Mouse (Mus musculus) midbrain, embryonic 13.5 days (tissue): ENCODE measurements around the gene Zzz3. TPM values are rescaled to one million over a fixed set of nuclear protein-coding genes. Genes with fewer than 3 reads are reported as not detected.

Source experiments
- polyA plus RNA-seq: library from polyadenylated mRNA; unstranded; fragments of >200 nt; fragmentation: Nextera tagmentation; extraction: Ambion mirVana; gene quantifications from 2 replicates; pipeline ENCODE4 v1.2.1, GENCODE M21; 2015

Zzz3 gene
- polyA plus RNA-seq, 1 experiment from 2014 or later, result 36.3 TPM

Other genes starting within 250 kb of the Zzz3 start
- gene Gipc2, start 229.2 kb upstream of the Zzz3 start, polyA plus RNA-seq, result 3.4 and 5.3 TPM in 2 replicates
- 33.9 and 37.8 TPM in 2 replicates for gene Dnajb4, start 185.2 kb upstream of the Zzz3 start, polyA plus RNA-seq
- 353 and 372 TPM in 2 replicates for gene Fubp1, start 185.1 kb upstream of the Zzz3 start, polyA plus RNA-seq
- gene Nexn, start 129.1 kb upstream of the Zzz3 start, polyA plus RNA-seq, result 1.9 and 2.8 TPM in 2 replicates
- gene Miga1, start 55.1 kb upstream of the Zzz3 start, polyA plus RNA-seq, result 18.1 TPM in 2 replicates
- 79.1 and 85.8 TPM in 2 replicates for gene Usp33, start 49.0 kb upstream of the Zzz3 start, polyA plus RNA-seq